Mouse (Mus musculus): ENCODE data around the gene BC035947. TPM values are rescaled to one million over a fixed set of nuclear protein-coding genes. Genes with fewer than 3 reads are reported as not detected.
A peak's percentile ranks its signal among the peaks of the same experiment; 100 is the strongest.

Gene BC035947
- polyA plus RNA-seq, 1 experiment: 0.04 TPM

DNA sequence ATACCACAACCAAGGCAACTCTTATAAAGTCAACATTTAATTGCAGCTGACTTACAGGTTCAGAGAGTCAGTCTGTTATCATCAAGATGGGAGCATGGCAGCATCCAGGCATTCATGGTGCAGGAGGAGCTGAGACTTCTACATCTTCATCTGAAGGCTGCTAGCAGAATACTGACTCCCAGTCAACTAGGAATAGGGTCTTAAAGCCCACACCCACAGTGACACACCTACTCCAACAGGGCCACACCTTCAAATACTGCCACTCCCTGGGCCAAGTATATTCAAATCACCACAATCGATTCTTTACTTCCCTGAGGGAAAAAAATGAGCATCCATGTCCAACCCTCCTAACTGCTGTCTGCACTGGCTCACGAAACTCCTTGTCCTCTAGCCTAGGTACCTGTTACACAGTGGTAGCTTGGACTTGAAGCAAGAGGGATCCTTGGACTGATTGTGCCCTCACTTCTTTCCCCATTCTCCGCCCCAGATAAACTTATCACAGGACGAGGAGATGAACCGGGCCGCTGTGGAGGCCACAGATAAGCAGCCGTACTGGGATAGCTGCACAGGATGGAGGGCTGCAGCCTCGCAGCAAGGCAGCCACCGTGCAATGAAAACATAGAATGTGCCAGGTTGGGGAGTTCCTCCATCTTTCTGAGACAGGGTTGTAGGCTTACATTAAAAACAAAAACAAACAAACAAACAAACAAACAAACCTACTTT lies 22.6 kb upstream of the BC035947 start:
- no peak overlapping the region for H3K4me3 ChIP-seq (replicated peaks; ENCODE audit: extremely low read depth, low read depth, low read length)
- WGBS: 74% methylated on average over 9 of the region's 9 CpGs
- H3K4me1 ChIP-seq (ENCODE audit: control insufficient read depth, insufficient read depth, low read length): no peaks in the 10 kb centered on the region
- DNase-seq: no peak
- TF ChIP-seq CTCF (IDR thresholded peaks at IDR 0.05; ENCODE audit: insufficient read depth, low read length): no peak
- TF ChIP-seq POLR2A (IDR thresholded peaks at IDR 0.05; ENCODE audit: borderline replicate concordance, extremely low read depth, low read depth, low read length): no peak

GRCm38 (mm10) chr1:78532184-78532800 lies 20.3 kb upstream of the BC035947 start:
- 75% methylated on average over 15 of the region's 15 CpGs for WGBS
- no peak overlapping the region for H3K4me3 ChIP-seq (replicated peaks; ENCODE audit: extremely low read depth, low read depth, low read length)
- DNase-seq: no peak
- TF ChIP-seq POLR2A (IDR thresholded peaks at IDR 0.05; ENCODE audit: borderline replicate concordance, extremely low read depth, low read depth, low read length): no peak
- TF ChIP-seq CTCF (IDR thresholded peaks at IDR 0.05; ENCODE audit: insufficient read depth, low read length): no peak
- H3K4me1 ChIP-seq (ENCODE audit: control insufficient read depth, insufficient read depth, low read length): no peaks in the 10 kb centered on the region

- no peak for DNase-seq
- 71% methylated on average over 7 of the region's 7 CpGs for WGBS
- Histone ChIP-seq H3K4me1 (ENCODE audit: control insufficient read depth, insufficient read depth, low read length) (no peaks in the 10 kb centered on the region), H3K4me3 (replicated peaks; ENCODE audit: extremely low read depth, low read depth, low read length) (no peak overlapping the region)
- no peak for TF ChIP-seq CTCF (IDR thresholded peaks at IDR 0.05; ENCODE audit: insufficient read depth, low read length)
- no peak for TF ChIP-seq POLR2A (IDR thresholded peaks at IDR 0.05; ENCODE audit: borderline replicate concordance, extremely low read depth, low read depth, low read length)
Measured at GRCm38 (mm10) chr1:78530500-78531215, 18.7 kb upstream of the BC035947 start.

- Histone ChIP-seq H3K4me1 (ENCODE audit: control insufficient read depth, insufficient read depth, low read length) (no peaks in the 10 kb centered on the region), H3K4me3 (replicated peaks; ENCODE audit: extremely low read depth, low read depth, low read length) (no peak overlapping the region)
- DNase-seq: no peak
- 83% methylated on average over 8 of the region's 8 CpGs for WGBS
- TF ChIP-seq CTCF (IDR thresholded peaks at IDR 0.05; ENCODE audit: insufficient read depth, low read length) (no peak), POLR2A (IDR thresholded peaks at IDR 0.05; ENCODE audit: borderline replicate concordance, extremely low read depth, low read depth, low read length) (no peak)
Measured at GRCm38 (mm10) chr1:78529011-78529410, 17.1 kb upstream of the BC035947 start.

DNA sequence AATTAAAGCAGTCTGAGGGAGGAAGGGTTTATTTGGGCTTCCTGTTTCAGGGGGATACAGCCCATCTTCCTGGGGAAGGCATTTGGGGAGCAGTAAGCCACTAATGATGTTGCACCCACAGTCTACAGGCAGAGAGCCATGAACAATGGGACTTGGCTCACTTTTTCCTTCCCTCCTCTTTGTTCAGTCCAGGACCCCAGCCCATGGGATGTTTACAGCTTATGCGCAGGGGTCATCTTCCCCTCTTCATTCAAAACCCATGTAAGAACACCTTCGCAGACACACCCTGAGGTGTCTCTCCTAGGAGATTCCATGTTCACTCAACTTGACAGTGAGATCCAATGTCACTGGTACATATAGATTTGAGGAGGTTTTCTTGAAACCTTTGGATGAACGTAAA lies 16.4 kb upstream of the BC035947 start:
- Histone ChIP-seq H3K4me3 (replicated peaks; ENCODE audit: extremely low read depth, low read depth, low read length) (no peak overlapping the region), H3K4me1 (ENCODE audit: control insufficient read depth, insufficient read depth, low read length) (no peaks in the 10 kb centered on the region)
- TF ChIP-seq POLR2A (IDR thresholded peaks at IDR 0.05; ENCODE audit: borderline replicate concordance, extremely low read depth, low read depth, low read length): no peak
- TF ChIP-seq CTCF (IDR thresholded peaks at IDR 0.05; ENCODE audit: insufficient read depth, low read length): no peak
- WGBS: 87% methylated on average over 3 of the region's 3 CpGs
- no peak for DNase-seq

DNA sequence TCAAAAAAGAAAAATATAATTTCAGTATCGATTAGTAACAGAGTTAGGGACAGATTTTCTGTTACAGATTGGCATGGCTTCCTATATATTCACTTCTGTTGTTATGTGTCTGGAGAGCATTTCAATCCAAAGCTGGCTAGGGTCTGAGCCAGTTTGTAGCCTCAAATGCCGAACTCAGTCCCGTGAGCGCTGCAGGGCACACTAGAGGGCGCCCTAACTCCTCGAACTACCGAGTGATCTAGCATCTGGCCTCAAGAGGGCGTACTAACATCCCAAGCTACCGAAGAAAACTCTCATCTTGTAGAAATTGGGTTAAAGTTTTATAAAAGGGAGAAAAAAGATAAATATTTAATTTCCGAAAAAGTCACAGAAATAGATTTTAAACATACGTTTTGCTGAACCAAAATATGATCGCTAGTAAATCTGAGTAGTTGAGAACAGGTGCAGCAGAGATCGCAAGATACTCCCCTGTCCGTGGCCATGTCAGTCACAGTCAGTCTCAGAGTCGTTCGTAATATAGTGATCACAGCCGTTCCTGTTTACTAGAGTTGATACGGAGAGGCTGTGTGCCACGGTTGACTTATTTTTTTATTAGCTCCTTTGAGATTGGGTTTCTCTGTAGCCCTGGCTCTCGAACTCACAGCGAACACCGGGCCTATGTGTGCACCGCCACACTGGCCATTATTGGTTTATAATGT lies 13.4 kb upstream of the BC035947 start:
- 47% methylated on average over 23 of the region's 23 CpGs for WGBS
- peak; percentile 45 for DNase-seq
- Histone ChIP-seq H3K4me1 (ENCODE audit: control insufficient read depth, insufficient read depth, low read length) (no peaks in the 10 kb centered on the region), H3K4me3 (replicated peaks; ENCODE audit: extremely low read depth, low read depth, low read length) (no peak overlapping the region)
- no peak for TF ChIP-seq POLR2A (IDR thresholded peaks at IDR 0.05; ENCODE audit: borderline replicate concordance, extremely low read depth, low read depth, low read length)
- TF ChIP-seq CTCF (IDR thresholded peaks at IDR 0.05; ENCODE audit: insufficient read depth, low read length): peak; percentile 81

DNA sequence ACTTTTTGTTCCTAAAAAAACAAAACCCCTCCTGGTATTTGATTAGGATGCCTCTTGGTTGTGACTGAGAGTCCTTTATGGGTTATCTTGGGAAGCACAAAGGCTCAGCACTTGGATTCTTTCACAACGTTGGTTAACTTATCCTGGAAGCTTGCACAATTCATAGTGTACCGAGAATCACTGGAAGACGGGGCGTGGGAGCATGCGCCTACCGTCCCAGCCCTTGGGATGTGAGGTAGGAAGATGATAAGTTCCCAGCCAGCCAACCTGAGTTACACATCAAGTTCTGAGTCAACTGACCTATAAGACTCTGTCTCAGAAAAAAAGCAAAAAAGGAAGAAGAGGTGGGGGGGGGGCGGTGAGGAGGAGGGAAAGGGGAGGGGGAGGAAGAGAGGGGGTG lies 6.9 kb upstream of the BC035947 start:
- TF ChIP-seq CTCF (IDR thresholded peaks at IDR 0.05; ENCODE audit: insufficient read depth, low read length) (no peak), POLR2A (IDR thresholded peaks at IDR 0.05; ENCODE audit: borderline replicate concordance, extremely low read depth, low read depth, low read length) (no peak)
- H3K4me1 ChIP-seq (ENCODE audit: control insufficient read depth, insufficient read depth, low read length): no peaks in the 10 kb centered on the region
- no peak for DNase-seq
- 59% methylated on average over 7 of the region's 7 CpGs for WGBS
- H3K4me3 ChIP-seq (replicated peaks; ENCODE audit: extremely low read depth, low read depth, low read length): no peak overlapping the region

- 73% methylated on average over 8 of the region's 8 CpGs for WGBS
- Histone ChIP-seq H3K4me3 (replicated peaks; ENCODE audit: extremely low read depth, low read depth, low read length) (no peak overlapping the region), H3K4me1 (ENCODE audit: control insufficient read depth, insufficient read depth, low read length) (peaks cover 3% of the 10 kb centered on the region; the same call in 1 of the 2 replicates)
- DNase-seq: no peak
- TF ChIP-seq POLR2A (IDR thresholded peaks at IDR 0.05; ENCODE audit: borderline replicate concordance, extremely low read depth, low read depth, low read length): no peak
- no peak for TF ChIP-seq CTCF (IDR thresholded peaks at IDR 0.05; ENCODE audit: insufficient read depth, low read length)
Measured at GRCm38 (mm10) chr1:78512756-78513155, 798 bp upstream of the BC035947 start.

GRCm38 (mm10) chr1:78510862-78511261 lies 1.1 kb downstream of the BC035947 start, which contains the start of gene Mogat1:
TSS of gene Mogat1 (plus strand) at chr1:78510991.
- 46% methylated on average over 5 of the region's 5 CpGs for WGBS
- H3K4me3 ChIP-seq (replicated peaks; ENCODE audit: extremely low read depth, low read depth, low read length): peak within 1 kb of the TSS; percentile 16
- no peak for DNase-seq
- H3K4me1 ChIP-seq (ENCODE audit: control insufficient read depth, insufficient read depth, low read length): peaks cover 3% of the 10 kb centered on the region; the same call in 1 of the 2 replicates
- TF ChIP-seq POLR2A (IDR thresholded peaks at IDR 0.05; ENCODE audit: borderline replicate concordance, extremely low read depth, low read depth, low read length) (no peak), CTCF (IDR thresholded peaks at IDR 0.05; ENCODE audit: insufficient read depth, low read length) (no peak)
